Mouse (Mus musculus): Measurements from ENCODE around the gene Trip12.

Gene Trip12

DNA sequence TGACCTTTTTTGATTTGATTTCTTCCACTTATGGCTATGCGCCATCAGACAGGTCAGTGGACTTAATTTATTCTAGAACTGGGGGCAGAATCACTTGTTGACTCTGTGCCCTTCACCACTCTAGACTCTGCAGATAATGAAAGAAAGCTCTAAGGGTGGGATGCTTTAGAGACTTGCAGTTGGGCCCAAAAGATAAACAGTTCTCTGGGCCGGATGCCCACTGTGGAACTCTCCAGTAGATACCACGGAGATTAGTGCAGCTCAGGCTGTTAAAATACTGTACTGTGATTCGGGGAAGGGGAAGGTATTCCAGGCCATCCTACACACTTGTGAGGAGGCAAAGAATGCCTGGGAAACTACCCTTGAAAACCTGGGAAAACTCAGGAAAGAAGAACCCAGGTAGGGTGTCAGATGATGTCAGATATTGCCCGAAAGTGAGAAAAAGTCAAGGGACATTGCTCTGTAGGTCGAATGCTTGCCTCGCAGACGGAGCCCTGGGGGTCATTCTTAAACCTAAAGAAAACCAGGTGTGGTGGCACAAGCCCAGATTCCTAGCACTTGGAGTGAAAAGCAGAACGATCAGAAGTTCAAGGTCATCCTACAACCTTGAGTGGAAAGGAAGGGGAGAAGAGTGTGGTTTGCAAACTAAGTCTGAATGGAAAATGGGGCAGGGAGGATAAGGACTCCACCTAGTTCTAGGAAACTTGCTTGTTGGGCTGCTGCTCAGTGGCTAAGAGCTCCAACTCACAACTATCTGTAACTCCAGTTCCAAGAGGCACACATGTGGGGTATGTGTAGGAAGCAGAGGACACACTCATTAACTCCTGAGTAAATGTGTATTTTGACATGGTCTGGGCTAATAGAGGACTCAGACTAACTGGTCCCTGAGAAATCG, 20.3 kb upstream of the Trip12 start:
- no peak for DNase-seq (ENCODE audit: low spot score)

- DNase-seq (ENCODE audit: low spot score), result no peak
Observed at GRCm38 (mm10) chr1:84859597-84859996, 19.3 kb upstream of the Trip12 start.

DNA sequence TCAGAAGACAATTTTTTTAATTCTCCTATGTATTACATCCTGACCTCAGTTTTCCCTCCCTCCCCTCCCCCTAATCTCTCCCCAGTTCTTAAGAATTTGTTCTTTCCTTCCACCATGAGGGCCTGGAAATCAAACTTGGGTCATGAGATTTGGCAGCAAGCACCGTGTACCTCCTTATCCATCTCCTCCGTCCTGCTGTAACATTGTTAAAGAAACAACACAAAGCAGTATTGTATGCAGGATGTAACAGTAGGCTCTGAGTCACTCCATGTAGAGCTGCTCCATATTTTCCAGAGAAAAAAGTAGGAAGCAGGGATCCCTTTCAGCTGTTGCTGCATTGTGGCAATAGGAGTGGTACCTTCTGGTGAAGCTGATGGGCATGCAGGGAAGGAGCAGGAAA, 15.4 kb upstream of the Trip12 start:
- DNase-seq (ENCODE audit: low spot score), result no peak

GRCm38 (mm10) chr1:84854966-84855365, 14.7 kb upstream of the Trip12 start:
- DNase-seq (ENCODE audit: low spot score), result no peak

GRCm38 (mm10) chr1:84853721-84854120, 13.4 kb upstream of the Trip12 start:
- no peak for DNase-seq (ENCODE audit: low spot score)

GRCm38 (mm10) chr1:84851512-84852235, 11.4 kb upstream of the Trip12 start:
- no peak for DNase-seq (ENCODE audit: low spot score)

GRCm38 (mm10) chr1:84850471-84850870, 10.2 kb upstream of the Trip12 start:
- no peak for DNase-seq (ENCODE audit: low spot score)

GRCm38 (mm10) chr1:84849804-84850203, 9.5 kb upstream of the Trip12 start:
- DNase-seq (ENCODE audit: low spot score), result no peak

DNA sequence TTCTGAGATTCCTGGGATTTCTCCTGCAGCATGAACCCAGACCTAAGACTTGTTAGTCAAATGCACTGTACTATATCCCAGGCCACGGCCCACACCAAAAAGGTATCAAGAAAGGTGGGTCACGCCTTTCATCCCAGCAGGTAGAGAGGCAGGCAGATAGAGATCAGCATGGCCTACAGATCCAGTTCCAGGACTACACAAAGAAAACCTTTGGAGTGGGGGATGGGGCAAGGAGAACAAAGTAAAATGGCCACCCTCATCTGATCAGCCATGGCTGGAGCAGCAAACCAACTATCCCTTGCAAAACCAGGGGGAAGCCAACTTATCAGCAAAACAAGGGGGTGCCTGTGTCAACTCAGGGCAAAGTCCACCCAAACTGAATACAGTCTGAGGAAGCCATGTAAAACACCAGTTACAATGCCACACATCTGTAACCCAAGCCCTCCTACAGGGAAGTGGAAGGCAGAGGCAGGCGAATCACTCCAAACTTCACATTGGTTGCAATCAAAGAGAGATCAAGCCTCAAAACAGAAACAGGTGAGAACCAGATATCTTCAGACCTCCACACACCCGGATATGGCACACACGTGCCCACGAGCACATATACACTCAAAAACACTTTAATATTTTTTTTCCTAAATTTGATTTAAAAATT, 8.6 kb upstream of the Trip12 start:
- no peak for DNase-seq (ENCODE audit: low spot score)

DNA sequence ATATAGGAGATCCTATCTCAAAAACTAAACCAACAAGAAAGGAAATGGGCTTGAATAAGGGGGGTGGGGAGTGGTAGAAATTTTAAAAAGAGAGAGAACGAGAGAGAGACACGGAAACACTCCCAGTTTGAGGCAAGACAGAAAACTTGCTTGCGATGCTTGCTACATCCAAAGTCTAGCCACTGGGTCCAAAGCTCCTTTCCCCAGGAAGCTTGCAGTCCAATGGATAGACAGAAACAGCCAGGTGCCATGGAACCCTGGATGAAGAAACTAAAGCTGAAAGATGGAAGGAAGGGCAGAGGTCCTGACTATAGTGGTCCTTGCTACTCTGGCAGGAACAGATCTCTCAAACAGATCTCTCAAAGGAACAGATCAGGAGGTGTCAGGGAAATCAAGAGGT, 8.0 kb upstream of the Trip12 start:
- no peak for DNase-seq (ENCODE audit: low spot score)

DNA sequence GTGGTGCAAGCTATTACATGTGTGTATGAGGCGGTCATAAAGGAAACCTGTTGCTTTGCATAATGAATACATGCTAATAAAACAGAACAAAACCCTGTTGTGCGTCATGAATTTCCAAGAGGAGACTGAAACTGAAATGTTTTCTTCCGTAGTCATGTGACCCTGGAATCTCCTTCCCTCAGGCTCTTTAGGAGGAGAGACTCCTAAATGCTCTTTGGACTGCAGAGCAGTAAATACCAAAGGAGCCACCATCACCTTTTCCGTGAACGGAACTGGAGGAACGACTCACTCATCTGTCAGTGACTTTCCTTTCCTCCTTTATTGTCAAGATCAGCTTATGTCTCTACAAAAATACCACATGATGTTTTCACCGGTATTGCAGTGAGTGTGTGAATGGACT, 7.4 kb upstream of the Trip12 start:
- DNase-seq (ENCODE audit: low spot score), result no peak

DNA sequence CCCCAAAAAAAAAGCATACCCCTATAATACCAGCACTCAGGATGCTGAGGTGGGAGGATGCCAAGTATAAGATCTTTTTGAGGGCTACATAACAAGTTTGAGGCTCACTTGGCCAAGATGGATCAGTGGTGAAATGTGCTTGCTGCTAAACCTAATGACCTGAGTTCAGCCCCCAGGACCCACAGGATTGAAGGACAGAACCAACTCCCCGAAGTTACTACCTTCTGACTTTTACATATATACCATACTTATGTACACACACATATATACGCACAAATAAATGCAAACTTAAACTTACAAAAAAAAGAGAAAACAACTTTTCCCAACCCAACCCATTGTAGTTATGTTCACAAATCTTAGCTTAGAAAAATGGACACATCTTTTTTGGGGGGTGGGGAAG, 3.0 kb upstream of the Trip12 start:
- no peak for DNase-seq (ENCODE audit: low spot score)

GRCm38 (mm10) chr1:84841061-84841460, 745 bp upstream of the Trip12 start:
- no peak for DNase-seq (ENCODE audit: low spot score)

DNA sequence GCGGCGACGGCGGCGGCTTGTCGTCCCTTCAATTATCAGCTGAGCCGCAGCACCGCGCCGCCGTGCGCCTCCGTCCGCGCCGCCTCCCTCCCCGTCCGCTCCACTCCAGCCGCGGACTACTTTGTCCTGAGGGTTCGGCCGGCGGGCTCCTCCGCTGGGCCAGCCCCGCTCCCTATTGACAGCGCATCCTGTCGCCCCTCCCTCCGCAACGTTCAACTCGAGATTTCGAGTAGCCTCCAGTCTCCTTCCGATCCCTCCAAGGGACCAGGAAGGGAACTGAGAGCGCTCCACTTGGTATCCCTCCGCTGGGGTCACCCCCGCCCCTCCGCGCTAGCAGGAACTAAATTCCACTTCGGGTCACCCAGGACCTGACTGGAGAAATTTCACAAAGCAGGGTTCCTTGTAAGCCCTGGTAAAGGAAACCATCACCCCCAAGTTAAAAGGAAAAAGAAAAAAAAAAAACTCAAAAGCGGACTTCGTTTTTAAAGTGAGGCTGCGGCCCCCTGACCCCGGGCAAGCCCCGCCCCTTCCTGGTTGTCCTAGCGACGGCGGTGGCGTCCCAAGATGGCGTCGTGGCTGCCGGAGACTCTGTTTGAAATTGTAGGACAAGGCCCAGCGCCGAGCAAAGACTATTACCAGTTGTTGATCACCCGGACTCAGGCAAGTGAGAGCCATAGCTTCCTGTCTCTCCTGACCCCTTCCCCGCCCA, 853 bp downstream of the Trip12 start, which contains the start of gene Fbxo36:
Gene Fbxo36, plus strand, starts transcription at position 533 of the 709 bp plus-strand sequence.
- DNase-seq (ENCODE audit: low spot score), result peak; percentile 93

- DNase-seq (ENCODE audit: low spot score), result peak; percentile 70
Observed at GRCm38 (mm10) chr1:84838621-84839151, 1.6 kb downstream of the Trip12 start.

- no peak for DNase-seq (ENCODE audit: low spot score)
Observed at GRCm38 (mm10) chr1:84838156-84838555, 2.2 kb downstream of the Trip12 start.

- no peak for DNase-seq (ENCODE audit: low spot score)
Observed at GRCm38 (mm10) chr1:84837523-84838145, 2.7 kb downstream of the Trip12 start.

DNA sequence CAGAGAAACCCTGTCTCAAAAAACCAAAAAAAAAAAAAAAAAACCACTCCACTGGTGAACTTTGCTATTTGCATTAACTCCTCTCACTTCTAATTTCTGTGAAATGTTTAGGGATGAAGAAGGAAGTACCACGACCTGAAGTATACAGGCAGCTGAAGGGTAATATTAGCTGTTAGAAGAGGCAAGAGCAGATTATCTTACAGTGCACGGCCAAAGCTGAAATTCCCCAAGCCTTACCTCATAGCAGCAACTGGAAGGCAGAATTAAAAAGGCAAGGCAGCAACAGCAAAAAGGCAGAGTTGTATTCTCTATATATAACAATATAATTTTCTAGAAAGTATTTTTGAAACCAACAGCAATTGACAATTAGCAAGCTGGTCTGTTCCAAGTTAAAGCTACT, 15.2 kb downstream of the Trip12 start:
- no peak for DNase-seq (ENCODE audit: low spot score)

GRCm38 (mm10) chr1:84817596-84817995, 22.7 kb downstream of the Trip12 start:
- DNase-seq (ENCODE audit: low spot score), result no peak

DNA sequence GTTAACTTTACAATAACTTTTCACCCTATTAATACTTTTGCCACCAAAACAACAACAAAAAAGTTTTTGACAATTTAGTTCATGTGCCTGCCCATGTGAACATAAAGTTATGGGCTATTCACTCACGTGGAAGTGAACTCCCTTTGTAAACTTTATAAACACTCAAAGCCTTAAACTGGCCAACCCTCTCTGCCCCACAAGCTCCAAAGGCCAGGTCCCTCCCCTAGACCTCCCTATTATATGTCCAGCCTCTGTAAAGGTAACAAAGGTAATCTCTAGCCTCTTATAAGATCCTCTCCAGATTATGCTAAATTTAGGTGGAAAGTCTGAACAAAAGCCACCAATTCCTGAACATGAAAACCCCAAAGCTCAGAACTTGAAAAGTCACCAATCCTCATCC, 36.5 kb downstream of the Trip12 start:
- DNase-seq (ENCODE audit: low spot score), result no peak

- no peak for DNase-seq (ENCODE audit: low spot score)
Observed at GRCm38 (mm10) chr1:84799166-84799565, 41.1 kb downstream of the Trip12 start.
